Comparison of ENCODE assay signal across 28 mouse cellular contexts in genomic region chr9:57404036-57404435, GRCm38 (mm10). TPM values are rescaled to one million over a fixed set of nuclear protein-coding genes. Genes with fewer than 3 reads are reported as not detected.
DNase-seq lines count a peak whose midpoint lies in the region; ATAC-seq and TF ChIP-seq lines count a peak whose summit lies in the region.
"Had no signal": no experiment of that assay in that cellular context is flagged by ENCODE, and none has a peak within 500 bp of the region (broad histone marks: within the 10 kb centered on the region; RNA-seq: fewer than 3 reads in every experiment).

No protein-coding gene starts in this region.

- no peak overlapping the region for H3K9ac ChIP-seq in forebrain, postnatal 0 days
- H3K9ac ChIP-seq in liver, postnatal 0 days (replicated peaks), result no peak overlapping the region
- H3K9ac ChIP-seq: embryonic facial prominence, embryonic 12.5 days; heart, embryonic 12.5 days; hindbrain, embryonic 13.5 days; limb, embryonic 13.5 days; neural tube, embryonic 15.5 days had no signal

- no peak for TF ChIP-seq EP300 in liver, postnatal 0 days (IDR thresholded peaks at IDR 0.05; ENCODE audit: low read depth)

- peaks cover 13% of the 10 kb centered on the region; the same call in 1 of the 2 replicates for H3K9me3 ChIP-seq in forebrain, postnatal 0 days (ENCODE audit: low read length)
- H3K9me3 ChIP-seq in liver, postnatal 0 days (ENCODE audit: low read length), result peaks cover 8% of the 10 kb centered on the region; the same call in 1 of the 2 replicates

- H3K4me3 ChIP-seq in forebrain, postnatal 0 days (ENCODE audit: low read depth, low read length), result no peak overlapping the region
- H3K4me3 ChIP-seq in liver, postnatal 0 days (ENCODE audit: low read depth, low read length), result no peak overlapping the region
- H3K4me3 ChIP-seq: embryonic facial prominence, embryonic 12.5 days; heart, adult 2 months; heart, embryonic 12.5 days; hindbrain, embryonic 13.5 days; limb, embryonic 13.5 days; megakaryocyte, embryonic 14.5 days; neural tube, embryonic 15.5 days had no signal

- ATAC-seq in activated CD4-positive, CD25-positive, alpha-beta regulatory T cell, adult 4 months, result peak; percentile 81
- ATAC-seq in inflammation-experienced regulatory T-cells, adult 6 months, result peak; percentile 84
- ATAC-seq in forebrain, postnatal 0 days, result no peak
- ATAC-seq in liver, postnatal 0 days, result no peak
- ATAC-seq: forebrain, embryonic 14.5 days had no signal

- no peak overlapping the region for H3K4me2 ChIP-seq in forebrain, postnatal 0 days (ENCODE audit: low read depth)
- H3K4me2 ChIP-seq in liver, postnatal 0 days (ENCODE audit: low read depth, low read length), result no peak overlapping the region
- H3K4me2 ChIP-seq: embryonic facial prominence, embryonic 12.5 days; heart, embryonic 12.5 days; hindbrain, embryonic 13.5 days; limb, embryonic 13.5 days; liver, embryonic 11.5 days; neural tube, embryonic 15.5 days had no signal

- no peak overlapping the region for H3K27ac ChIP-seq in forebrain, postnatal 0 days (ENCODE audit: low read depth, low read length)
- no peak overlapping the region for H3K27ac ChIP-seq in liver, postnatal 0 days (ENCODE audit: low read depth)
- H3K27ac ChIP-seq: embryonic facial prominence, embryonic 12.5 days; heart, adult 2 months; hindbrain, embryonic 13.5 days; limb, embryonic 13.5 days; neural tube, embryonic 15.5 days had no signal

- H3K36me3 ChIP-seq in forebrain, postnatal 0 days (ENCODE audit: insufficient read depth), result no peaks in the 10 kb centered on the region
- H3K36me3 ChIP-seq in liver, postnatal 0 days (replicated peaks; ENCODE audit: insufficient read depth, low read length), result no peaks in the 10 kb centered on the region
- H3K36me3 ChIP-seq: embryonic facial prominence, embryonic 12.5 days; heart, embryonic 12.5 days; hindbrain, embryonic 13.5 days; limb, embryonic 13.5 days; neural tube, embryonic 15.5 days had no signal

- H3K27me3 ChIP-seq in forebrain, postnatal 0 days (ENCODE audit: insufficient read depth, low read length), result no peaks in the 10 kb centered on the region
- no peaks in the 10 kb centered on the region for H3K27me3 ChIP-seq in liver, postnatal 0 days (ENCODE audit: insufficient read depth, low read length)
- H3K27me3 ChIP-seq: embryonic facial prominence, embryonic 12.5 days; heart, embryonic 12.5 days; hindbrain, embryonic 13.5 days; limb, embryonic 13.5 days; megakaryocyte, embryonic 14.5 days; neural tube, embryonic 15.5 days had no signal

- no peak for TF ChIP-seq CTCF in forebrain, postnatal 0 days (IDR thresholded peaks at IDR 0.05; ENCODE audit: low read depth)
- TF ChIP-seq CTCF in liver, postnatal 0 days (IDR thresholded peaks at IDR 0.05; ENCODE audit: low read depth), result no peak

- DNase-seq in 416B (ENCODE audit: low read depth), result peak; percentile 73
- peak; percentile 53 for DNase-seq in CD4-positive helper T cell, adult 2 months (ENCODE audit: low read depth, low spot score)
- DNase-seq in spleen, postnatal 4 days (ENCODE audit: low spot score in 2 of 2), result no peak
- DNase-seq in forebrain, postnatal 0 days, result no peak
- no peak for DNase-seq in liver, postnatal 0 days
- no peak for DNase-seq in right cerebral cortex, postnatal 36 days (ENCODE audit: low spot score in 2 of 2)
- DNase-seq: adrenal gland, adult 8-10 months; cerebellum, adult 8-10 months; cerebellum, postnatal 25 days; embryo, embryonic 11 days; gastrocnemius, postnatal 25 days; heart, adult 2 months; kidney, adult 11 months; kidney, postnatal 25 days; lung, postnatal 36 days; midbrain, embryonic 14.5 days; right cerebral cortex, postnatal 25 days; spleen, adult 18-20 months had no signal

- H3K4me1 ChIP-seq in forebrain, postnatal 0 days (ENCODE audit: insufficient read depth), result no peaks in the 10 kb centered on the region
- no peaks in the 10 kb centered on the region for H3K4me1 ChIP-seq in liver, postnatal 0 days (ENCODE audit: insufficient read depth)
- H3K4me1 ChIP-seq: embryonic facial prominence, embryonic 12.5 days; hindbrain, embryonic 13.5 days; limb, embryonic 13.5 days; neural tube, embryonic 15.5 days had no signal

- 92% methylated on average over 5 of the region's 5 CpGs for WGBS in forebrain, postnatal 0 days
- 45% methylated on average over 5 of the region's 5 CpGs for WGBS in liver, postnatal 0 days (ENCODE audit: insufficient replicate concordance)

RNA-seq across cellular contexts. Expression of gene Ppcdc, which starts 35.9 kb away (rescaled TPM):
- 100 to 1,000 TPM; 117 to 128 TPM for polyA plus RNA-seq in activated CD4-positive, CD25-positive, alpha-beta regulatory T cell, adult 4 months (2017; shearing (Covaris generic))
- polyA plus RNA-seq in inflammation-experienced regulatory T-cells, adult 6 months (2017; shearing (Covaris generic)), result 100 to 1,000 TPM in 2 of 3 experiments, 10 to 100 TPM in 1; 65.2 to 228 (median 153) TPM
- total RNA-seq in forebrain, postnatal 0 days (2014; rRNA removed), result 16.2 and 20.5 TPM in 2 replicates
- polyA plus RNA-seq in forebrain, postnatal 0 days (2015; fragmentation: Nextera tagmentation; extraction: Ambion mirVana), result 14.9 and 18.3 TPM in 2 replicates
- 10.7 and 11.5 TPM in 2 replicates for polyA plus RNA-seq in liver, postnatal 0 days (2015; fragmentation: Nextera tagmentation; extraction: Ambion mirVana)

Comparison
In these comparisons a context has a peak if more than half of its experiments do, and no peak if none do; other contexts are left out.
1. DNase-seq: peak in 416B (single experiment) and CD4-positive helper T cell, adult 2 months (single experiment); none in spleen, postnatal 4 days (0 of 2), forebrain, postnatal 0 days (single experiment), liver, postnatal 0 days (single experiment) and right cerebral cortex, postnatal 36 days (0 of 2).
2. ATAC-seq: peak in activated CD4-positive, CD25-positive, alpha-beta regulatory T cell, adult 4 months (single experiment) and inflammation-experienced regulatory T-cells, adult 6 months (single experiment); none in forebrain, postnatal 0 days (single experiment) and liver, postnatal 0 days (single experiment).